Mouse (Mus musculus) kidney, embryonic 15.5 days (tissue): ENCODE measurements at regions not wholly inside any gene's neighbourhood (a gene's known extent, or its start where the extent isn't known, plus 50 kb on each side); places are given as distances from the start of the nearest gene placed in this dataset. TPM values are rescaled to one million over a fixed set of nuclear protein-coding genes. Genes with fewer than 3 reads are reported as not detected.

Experiments used
- ATAC-seq: fragments of 200-750 bp; cut with Nextera tagmentation; replicated peaks from 2 replicates; pipeline ENCODE4 v1.8.0; 2017; ENCODE audit warnings: moderate TSS enrichment; ENCODE audit not compliant: low FRiP score
- H3K27ac ChIP-seq: fragments of 300-500 bp; sonication (generic); 2 replicates; pipeline ENCODE4 v1.5.1; 2015; ENCODE audit warnings: mild to moderate bottlenecking, inconsistent platforms
- H3K27me3 ChIP-seq: fragments of 300-500 bp; sonication (generic); 2 replicates; pipeline ENCODE4 v1.6.1; 2015; ENCODE audit warnings: inconsistent platforms
- H3K36me3 ChIP-seq: fragments of 300-500 bp; sonication (generic); 2 replicates; pipeline ENCODE4 v1.6.1; 2015; ENCODE audit warnings: inconsistent platforms
- H3K4me1 ChIP-seq: fragments of 300-500 bp; sonication (generic); 2 replicates; pipeline ENCODE4 v1.6.1; 2015; ENCODE audit warnings: inconsistent platforms
- H3K4me2 ChIP-seq: fragments of 300-500 bp; sonication (generic); 2 replicates; pipeline ENCODE4 v1.6.1; 2015; ENCODE audit warnings: moderate library complexity, mild to moderate bottlenecking, inconsistent platforms
- H3K4me3 ChIP-seq: fragments of 300-500 bp; sonication (generic); replicated peaks from 2 replicates; pipeline ENCODE4 v1.5.1; 2015; ENCODE audit warnings: mild to moderate bottlenecking, inconsistent platforms
- H3K9ac ChIP-seq: fragments of 300-500 bp; sonication (generic); 2 replicates; pipeline ENCODE4 v1.6.1; 2015; ENCODE audit warnings: mild to moderate bottlenecking, inconsistent platforms
- H3K9me3 ChIP-seq: fragments of 300-500 bp; sonication (generic); replicated peaks from 2 replicates; pipeline ENCODE4 v1.6.1; 2016; ENCODE audit warnings: inconsistent platforms
- WGBS: fragments of 180-500 bp; shearing (Covaris S2); methylation state at CpG from one replicate; pipeline ENCODE4 v1.1.7; 2015; ENCODE audit warnings: mixed read lengths; 5-methylcytosine and 5-hydroxymethylcytosine counted together
- microRNA-seq: library from miRNA; unstranded; fragments of <30 nt; microRNA quantifications from one replicate; pipeline ENCODE4, GENCODE M21; 2016

- Histone ChIP-seq H3K4me3 (no peak overlapping the region), H3K4me2 (no peak overlapping the region), H3K4me1 (no peaks in the 10 kb centered on the region), H3K27me3 (no peaks in the 10 kb centered on the region), H3K27ac (no peak overlapping the region), H3K36me3 (no peaks in the 10 kb centered on the region), H3K9ac (no peak overlapping the region), H3K9me3 (no peaks in the 10 kb centered on the region)
- ATAC-seq = no peak
- 72% methylated on average over 11 of the region's 11 CpGs for WGBS
These were observed 70.3 kb upstream of the Zfhx3 start for GRCm38 (mm10) chr8:107872121-107872520.

GRCm38 (mm10) chr8:107876455-107876854 is 66.0 kb upstream of the Zfhx3 start:
- Histone ChIP-seq H3K4me1 (no peaks in the 10 kb centered on the region), H3K9ac (no peak overlapping the region), H3K27me3 (0 out of 2 replicates have a peak, but pooled peaks cover 6% of the 10 kb centered on the region), H3K36me3 (no peaks in the 10 kb centered on the region), H3K4me2 (no peak overlapping the region), H3K4me3 (no peak overlapping the region), H3K9me3 (no peaks in the 10 kb centered on the region), H3K27ac (no peak overlapping the region)
- WGBS = 60% methylated on average over 2 of the region's 2 CpGs
- no peak for ATAC-seq

GRCm38 (mm10) chr8:107881851-107882250 is 60.6 kb upstream of the Zfhx3 start:
- Histone ChIP-seq H3K27ac (no peak overlapping the region), H3K4me3 (no peak overlapping the region), H3K4me1 (peaks cover 7% of the 10 kb centered on the region), H3K36me3 (no peaks in the 10 kb centered on the region), H3K4me2 (no peak overlapping the region), H3K9me3 (no peaks in the 10 kb centered on the region), H3K9ac (no peak overlapping the region), H3K27me3 (0 out of 2 replicates have a peak, but pooled peaks cover 6% of the 10 kb centered on the region)
- ATAC-seq = no peak
- 18% methylated on average over 7 of the region's 7 CpGs for WGBS

GRCm38 (mm10) chr8:107885547-107885946 is 56.9 kb upstream of the Zfhx3 start:
- Histone ChIP-seq H3K4me3 (no peak overlapping the region), H3K27me3 (no peaks in the 10 kb centered on the region), H3K9me3 (no peaks in the 10 kb centered on the region), H3K4me1 (peaks cover 7% of the 10 kb centered on the region), H3K9ac (no peak overlapping the region), H3K27ac (no peak overlapping the region), H3K36me3 (no peaks in the 10 kb centered on the region), H3K4me2 (no peak overlapping the region)
- ATAC-seq = no peak
- 44% methylated on average over 7 of the region's 7 CpGs for WGBS

- peak; percentile 85 for ATAC-seq
- Histone ChIP-seq H3K36me3 (no peaks in the 10 kb centered on the region), H3K4me1 (peaks cover 7% of the 10 kb centered on the region), H3K27ac (no peak overlapping the region), H3K9ac (no peak overlapping the region), H3K9me3 (no peaks in the 10 kb centered on the region), H3K4me2 (no peak overlapping the region), H3K27me3 (no peaks in the 10 kb centered on the region), H3K4me3 (no peak overlapping the region)
- 55% methylated on average over 5 of the region's 5 CpGs for WGBS
These were observed 56.5 kb upstream of the Zfhx3 start for GRCm38 (mm10) chr8:107885971-107886370.

- Histone ChIP-seq H3K27ac (no peak overlapping the region), H3K4me3 (no peak overlapping the region), H3K9ac (no peak overlapping the region), H3K36me3 (no peaks in the 10 kb centered on the region), H3K27me3 (no peaks in the 10 kb centered on the region), H3K9me3 (no peaks in the 10 kb centered on the region), H3K4me2 (no peak overlapping the region), H3K4me1 (peaks cover 7% of the 10 kb centered on the region)
- WGBS = 80% methylated on average over 19 of the region's 19 CpGs
- ATAC-seq = no peak
These were observed 55.8 kb upstream of the Zfhx3 start for GRCm38 (mm10) chr8:107886516-107887253.

- no peak overlapping the region for H3K27ac ChIP-seq
- no peak overlapping the region for H3K4me2 ChIP-seq
- H3K9me3 ChIP-seq = no peaks in the 10 kb centered on the region
- no peaks in the 10 kb centered on the region for H3K27me3 ChIP-seq
- no peak for ATAC-seq
- 48% methylated on average over 10 of the region's 10 CpGs for WGBS
- H3K4me3 ChIP-seq = no peak overlapping the region
- no peak overlapping the region for H3K9ac ChIP-seq
- peaks cover 7% of the 10 kb centered on the region for H3K4me1 ChIP-seq
- H3K36me3 ChIP-seq = no peaks in the 10 kb centered on the region
These were observed 55.1 kb upstream of the Zfhx3 start for GRCm38 (mm10) chr8:107887333-107887732.

- 83% methylated on average over 5 of the region's 5 CpGs for WGBS
- Histone ChIP-seq H3K36me3 (no peaks in the 10 kb centered on the region), H3K4me2 (no peak overlapping the region), H3K9me3 (no peaks in the 10 kb centered on the region), H3K9ac (no peak overlapping the region), H3K27me3 (no peaks in the 10 kb centered on the region), H3K4me1 (peaks cover 2% of the 10 kb centered on the region; the same call in 1 of the 2 replicates), H3K4me3 (no peak overlapping the region), H3K27ac (no peak overlapping the region)
- ATAC-seq = no peak
These were observed 51.5 kb upstream of the Zfhx3 start for GRCm38 (mm10) chr8:107890922-107891321.

Small RNAs in the stretch of these regions (microRNA-seq; reads per million reads assigned to microRNA genes)
- not detected for gene Gm22825
- not detected for gene Gm23646
